Mouse (Mus musculus) lung, postnatal 0 days (tissue): ENCODE data around the gene Ccdc124. TPM values are rescaled to one million over a fixed set of nuclear protein-coding genes. Genes with fewer than 3 reads are reported as not detected.

Source experiments
- ATAC-seq: fragments of 200-750 bp; cut with Nextera tagmentation; 2 replicates; pipeline ENCODE4 v1.8.0; 2017; ENCODE audit warnings: moderate library complexity
- DNase-seq: peaks from one replicate; pipeline ENCODE4 v3.0.0-alpha.2; 2016; ENCODE audit warnings: low spot score
- H3K27ac ChIP-seq: fragments of 300-500 bp; sonication (generic); 2 replicates; pipeline ENCODE4 v1.5.1; 2014; ENCODE audit warnings: antibody characterized with exemption, mild to moderate bottlenecking, low read length, mixed read lengths
- H3K27me3 ChIP-seq: fragments of 300-500 bp; sonication (generic); replicated peaks from 2 replicates; pipeline ENCODE4 v1.6.1; 2014; ENCODE audit warnings: low read length, mixed read lengths; ENCODE audit not compliant: insufficient read depth
- H3K36me3 ChIP-seq: fragments of 300-500 bp; sonication (generic); 2 replicates; pipeline ENCODE4 v1.6.1; 2014; ENCODE audit warnings: low read length, mixed read lengths; ENCODE audit not compliant: insufficient read depth
- H3K4me1 ChIP-seq: fragments of 300-500 bp; sonication (generic); 2 replicates; pipeline ENCODE4 v1.6.1; 2014; ENCODE audit warnings: antibody characterized with exemption, low read depth, low read length, mixed read lengths; ENCODE audit not compliant: insufficient read depth
- H3K4me2 ChIP-seq: fragments of 300-500 bp; sonication (generic); replicated peaks from 2 replicates; pipeline ENCODE4 v1.6.1; 2014; ENCODE audit warnings: low read depth, mild to moderate bottlenecking, low read length, moderate library complexity, mixed read lengths
- H3K4me3 ChIP-seq: fragments of 300-500 bp; sonication (generic); 2 replicates; pipeline ENCODE4 v1.5.1; 2014; ENCODE audit warnings: low read depth, low read length
- H3K9ac ChIP-seq: fragments of 300-500 bp; sonication (generic); replicated peaks from 2 replicates; pipeline ENCODE4 v1.6.1; 2014; ENCODE audit warnings: low read depth, mild to moderate bottlenecking
- H3K9me3 ChIP-seq: fragments of 300-500 bp; sonication (generic); 2 replicates; pipeline ENCODE4 v1.6.1; 2016; ENCODE audit warnings: low read length, mixed read lengths
- CTCF ChIP-seq: IDR thresholded peaks from 2 replicates; pipeline ENCODE4 v1.5.1; 2016; ENCODE audit warnings: antibody characterized with exemption, mild to moderate bottlenecking
- EP300 ChIP-seq: IDR thresholded peaks from 2 replicates; pipeline ENCODE4 v1.6.1; 2016; ENCODE audit warnings: antibody characterized with exemption, mild to moderate bottlenecking, control low read depth
- WGBS: fragments of 180-500 bp; shearing (Covaris S2); extraction: QIAGEN DNeasy Blood & Tissue Kit; methylation state at CpG from one replicate; pipeline ENCODE4 v1.1.7; 2014; 5-methylcytosine and 5-hydroxymethylcytosine counted together
- polyA plus RNA-seq: library from polyadenylated mRNA; unstranded; fragments of >200 nt; fragmentation: Nextera tagmentation; extraction: Ambion mirVana; gene quantifications from 2 replicates; pipeline ENCODE4 v1.2.1, GENCODE M21; 2015

The Ccdc124 gene
- polyA plus RNA-seq, 1 experiment from 2014 or later, result 68.5 TPM

GRCm38 (mm10) chr8:70844523-70844922 is 29.2 kb downstream of the Ccdc124 start:
- no peak for ATAC-seq
- Histone ChIP-seq H3K9ac (no peak overlapping the region), H3K4me3 (no peak overlapping the region), H3K4me1 (peaks cover 2% of the 10 kb centered on the region; the same call in 1 of the 2 replicates), H3K27me3 (no peaks in the 10 kb centered on the region), H3K4me2 (no peak overlapping the region), H3K27ac (no peak overlapping the region), H3K36me3 (no peaks in the 10 kb centered on the region), H3K9me3 (no peaks in the 10 kb centered on the region)
- WGBS, result 1% methylated on average over 6 of the region's 6 CpGs
- TF ChIP-seq EP300 (no peak), CTCF (peak; percentile 97)
- peak; percentile 87 for DNase-seq

GRCm38 (mm10) chr8:70843941-70844340 is 29.8 kb downstream of the Ccdc124 start:
- ATAC-seq (no peak), DNase-seq (no peak)
- Histone ChIP-seq H3K27ac (no peak overlapping the region), H3K27me3 (no peaks in the 10 kb centered on the region), H3K4me1 (peaks cover 2% of the 10 kb centered on the region; the same call in 1 of the 2 replicates), H3K4me3 (no peak overlapping the region), H3K36me3 (no peaks in the 10 kb centered on the region), H3K9ac (no peak overlapping the region), H3K9me3 (no peaks in the 10 kb centered on the region), H3K4me2 (no peak overlapping the region)
- TF ChIP-seq CTCF (no peak), EP300 (no peak)
- 89% methylated on average over 8 of the region's 8 CpGs for WGBS

- Histone ChIP-seq H3K4me2 (no peak overlapping the region), H3K4me1 (peaks cover 2% of the 10 kb centered on the region), H3K27me3 (no peaks in the 10 kb centered on the region), H3K36me3 (no peaks in the 10 kb centered on the region), H3K9me3 (no peaks in the 10 kb centered on the region), H3K9ac (no peak overlapping the region), H3K4me3 (no peak overlapping the region), H3K27ac (no peak overlapping the region)
- no peak for ATAC-seq
- DNase-seq, result no peak
- TF ChIP-seq CTCF, result no peak
- no peak for TF ChIP-seq EP300
- WGBS, result 86% methylated on average over 5 of the region's 5 CpGs
These were observed 30.4 kb downstream of the Ccdc124 start for GRCm38 (mm10) chr8:70843214-70843773.

- H3K4me1 ChIP-seq, result peaks cover 2% of the 10 kb centered on the region
- H3K27me3 ChIP-seq, result no peaks in the 10 kb centered on the region
- H3K4me2 ChIP-seq, result no peak overlapping the region
- 69% methylated on average over 25 of the region's 25 CpGs for WGBS
- no peak for DNase-seq
- TF ChIP-seq EP300 (no peak), CTCF (no peak)
- no peaks in the 10 kb centered on the region for H3K9me3 ChIP-seq
- no peak for ATAC-seq
- no peak overlapping the region for H3K4me3 ChIP-seq
- H3K36me3 ChIP-seq, result no peaks in the 10 kb centered on the region
- H3K9ac ChIP-seq, result no peak overlapping the region
- no peak overlapping the region for H3K27ac ChIP-seq
These were observed 31.3 kb downstream of the Ccdc124 start for GRCm38 (mm10) chr8:70842484-70842883.

GRCm38 (mm10) chr8:70841147-70842072 is 32.3 kb downstream of the Ccdc124 start:
- TF ChIP-seq EP300, result no peak
- TF ChIP-seq CTCF, result peak; percentile 99
- Histone ChIP-seq H3K36me3 (peaks cover 5% of the 10 kb centered on the region; the same call in 1 of the 2 replicates), H3K4me3 (no peak overlapping the region), H3K9ac (no peak overlapping the region), H3K27me3 (no peaks in the 10 kb centered on the region), H3K4me1 (peaks cover 2% of the 10 kb centered on the region), H3K9me3 (no peaks in the 10 kb centered on the region), H3K4me2 (no peak overlapping the region), H3K27ac (no peak overlapping the region)
- DNase-seq, result peak; percentile 83
- ATAC-seq, result no peak
- 27% methylated on average over 22 of the region's 22 CpGs for WGBS

GRCm38 (mm10) chr8:70840590-70840989 is 33.1 kb downstream of the Ccdc124 start:
- no peak overlapping the region for H3K4me3 ChIP-seq
- no peak for ATAC-seq
- no peak overlapping the region; the same call in 1 of the 2 replicates for H3K27ac ChIP-seq
- DNase-seq, result no peak
- H3K27me3 ChIP-seq, result no peaks in the 10 kb centered on the region
- no peak overlapping the region for H3K9ac ChIP-seq
- TF ChIP-seq EP300, result no peak
- TF ChIP-seq CTCF, result no peak
- no peaks in the 10 kb centered on the region for H3K9me3 ChIP-seq
- H3K4me1 ChIP-seq, result peaks cover 2% of the 10 kb centered on the region
- 41% methylated on average over 10 of the region's 10 CpGs for WGBS
- H3K36me3 ChIP-seq, result peaks cover 11% of the 10 kb centered on the region
- H3K4me2 ChIP-seq, result no peak overlapping the region
